Mouse (Mus musculus) kidney, adult 2 months (tissue): ENCODE measurements at regions not wholly inside any gene's neighbourhood (a gene's known extent, or its start where the extent isn't known, plus 50 kb on each side); places are given as distances from the start of the nearest gene placed in this dataset.

Source experiments
- CTCF ChIP-seq: fragments of 200-500 bp; conservative IDR thresholded peaks from 2 replicates; pipeline ENCODE4 v1.5.1; 2011; ENCODE audit warnings: low read depth, mild to moderate bottlenecking, control low read depth, low read length, moderate library complexity, mixed read lengths; ENCODE audit not compliant: insufficient read depth, insufficient read length
- POLR2A ChIP-seq: fragments of 200-500 bp; IDR thresholded peaks from one replicate; pipeline ENCODE4 v1.6.1; 2011; ENCODE audit warnings: low read depth, low read length, control low read depth

DNA sequence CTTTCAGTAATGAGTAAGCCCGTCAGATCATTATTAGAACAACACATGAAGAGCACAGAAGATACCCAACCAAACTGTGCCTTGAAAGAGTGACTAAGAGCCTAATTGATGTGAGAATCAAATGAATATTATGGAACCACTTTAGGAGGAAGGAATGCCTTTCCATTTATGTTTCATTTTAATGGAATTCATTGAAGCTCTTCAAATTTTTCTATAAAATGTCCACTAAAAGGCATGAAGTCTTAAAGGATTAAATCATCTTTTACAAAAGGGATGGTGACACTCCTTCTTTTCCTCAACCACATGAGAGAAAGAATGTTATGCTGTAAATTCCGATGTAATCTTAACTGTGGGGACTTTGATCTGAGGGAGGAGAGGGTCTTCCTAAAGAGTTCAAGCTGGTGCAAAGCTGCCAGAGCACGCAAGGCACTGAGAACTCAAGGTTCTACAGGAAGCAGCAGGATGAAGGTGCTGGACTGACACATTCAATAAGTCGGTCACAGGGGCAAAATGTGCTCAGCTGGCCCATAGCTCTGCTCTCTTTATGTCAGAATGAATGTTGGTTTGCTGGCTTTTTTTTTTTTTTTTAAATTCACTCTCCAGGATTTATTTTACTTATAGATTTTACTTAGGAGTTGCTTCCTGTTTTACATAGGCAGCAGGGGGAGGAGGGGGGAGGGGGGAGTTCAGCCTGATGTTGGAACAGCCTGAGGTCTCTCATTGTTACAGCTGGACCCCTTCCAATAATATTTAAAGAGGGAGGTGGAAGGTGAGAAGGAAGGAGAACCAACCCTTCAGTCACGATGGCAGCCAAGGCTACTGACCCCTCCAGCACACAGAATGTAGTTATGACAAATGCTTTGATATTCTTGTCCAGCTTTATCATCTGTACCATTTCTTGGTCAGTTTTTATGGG, 198.8 kb upstream of the Mmadhc start:
- no peak for TF ChIP-seq POLR2A
- no peak for TF ChIP-seq CTCF
